Mouse (Mus musculus) cerebellum, adult 9-11 months (tissue): ENCODE results near the gene Rtel1.

ENCODE experiments used
- DNase-seq: peaks from one replicate; pipeline ENCODE4 v3.0.0; 2022

The Rtel1 gene

GRCm38 (mm10) chr2:181332542-181332941 lies 13.0 kb downstream of the Rtel1 start:
- DNase-seq = no peak

GRCm38 (mm10) chr2:181334023-181334422 lies 14.5 kb downstream of the Rtel1 start:
- DNase-seq = peak; percentile 66

GRCm38 (mm10) chr2:181340426-181340825 lies 20.9 kb downstream of the Rtel1 start:
- peak; percentile 71 for DNase-seq

- no peak for DNase-seq
These were observed 23.2 kb downstream of the Rtel1 start for GRCm38 (mm10) chr2:181342766-181343165.

GRCm38 (mm10) chr2:181356780-181357179 lies 37.2 kb downstream of the Rtel1 start:
- DNase-seq = no peak

- DNase-seq = no peak
These were observed 44.4 kb downstream of the Rtel1 start for GRCm38 (mm10) chr2:181363946-181364345.

GRCm38 (mm10) chr2:181364487-181364859 lies 44.9 kb downstream of the Rtel1 start:
- no peak for DNase-seq

GRCm38 (mm10) chr2:181364860-181365596 lies 45.5 kb downstream of the Rtel1 start, which contains the start of the genes Zgpat and Arfrp1:
Gene Zgpat, plus strand, starts transcription at chr2:181364928.
Gene Arfrp1, minus strand, starts transcription at chr2:181365404.
- DNase-seq = peak; percentile 90

GRCm38 (mm10) chr2:181365655-181366075 lies 46.1 kb downstream of the Rtel1 start:
- no peak for DNase-seq

- DNase-seq = no peak
These were observed 50.5 kb downstream of the Rtel1 start for GRCm38 (mm10) chr2:181370001-181370400.

GRCm38 (mm10) chr2:181375787-181376186 lies 56.2 kb downstream of the Rtel1 start:
- no peak for DNase-seq

GRCm38 (mm10) chr2:181377230-181377629 lies 57.7 kb downstream of the Rtel1 start:
- DNase-seq = no peak

GRCm38 (mm10) chr2:181378701-181379100 lies 59.2 kb downstream of the Rtel1 start:
- no peak for DNase-seq

GRCm38 (mm10) chr2:181379778-181380177 lies 60.2 kb downstream of the Rtel1 start, which contains the start of gene Lime1:
Gene Lime1, plus strand, starts transcription at chr2:181380078.
- DNase-seq = no peak

- no peak for DNase-seq
These were observed 60.7 kb downstream of the Rtel1 start for GRCm38 (mm10) chr2:181380251-181380650.

- DNase-seq = no peak
These were observed 61.6 kb downstream of the Rtel1 start for GRCm38 (mm10) chr2:181381107-181381506.

GRCm38 (mm10) chr2:181381631-181382306 lies 62.2 kb downstream of the Rtel1 start:
- DNase-seq = no peak

GRCm38 (mm10) chr2:181384463-181384862 lies 64.9 kb downstream of the Rtel1 start:
- DNase-seq = peak; percentile 38

- peak; percentile 66 for DNase-seq
These were observed 65.4 kb downstream of the Rtel1 start for GRCm38 (mm10) chr2:181384919-181385391.

- peak; percentile 91 for DNase-seq
These were observed 66.3 kb downstream of the Rtel1 start for GRCm38 (mm10) chr2:181385885-181386284.

GRCm38 (mm10) chr2:181386663-181387210 lies 67.2 kb downstream of the Rtel1 start:
- peak; percentile 36 for DNase-seq

- peak; percentile 84 for DNase-seq
These were observed 70.8 kb downstream of the Rtel1 start for GRCm38 (mm10) chr2:181390136-181390870.

GRCm38 (mm10) chr2:181391022-181391421 lies 71.5 kb downstream of the Rtel1 start:
- DNase-seq = peak; percentile 50
